Mouse (Mus musculus) stomach, postnatal 0 days (tissue): Measurements from ENCODE around the gene Rbm38. TPM values are rescaled to one million over a fixed set of nuclear protein-coding genes. Genes with fewer than 3 reads are reported as not detected.

Source experiments
- ATAC-seq: fragments of 200-750 bp; cut with Nextera tagmentation; 2 replicates; pipeline ENCODE4 v1.8.0; 2017; ENCODE audit not compliant: low FRiP score, low TSS enrichment
- DNase-seq: peaks from one replicate; pipeline ENCODE4 v3.0.0-alpha.2; 2016; ENCODE audit warnings: low spot score
- H3K27ac ChIP-seq: fragments of 300-500 bp; sonication (generic); replicated peaks from 2 replicates; pipeline ENCODE4 v1.5.1; 2014; ENCODE audit warnings: mild to moderate bottlenecking, control low read depth
- H3K27me3 ChIP-seq: fragments of 300-500 bp; sonication (generic); 2 replicates; pipeline ENCODE4 v1.6.1; 2014; ENCODE audit warnings: low read length; ENCODE audit not compliant: control insufficient read depth, insufficient read depth
- H3K36me3 ChIP-seq: fragments of 300-500 bp; sonication (generic); 2 replicates; pipeline ENCODE4 v1.6.1; 2014; ENCODE audit warnings: low read length, mixed read lengths; ENCODE audit not compliant: control insufficient read depth, insufficient read depth
- H3K4me1 ChIP-seq: fragments of 300-500 bp; sonication (generic); replicated peaks from 2 replicates; pipeline ENCODE4 v1.6.1; 2014; ENCODE audit warnings: antibody characterized with exemption; ENCODE audit not compliant: control insufficient read depth, insufficient read depth
- H3K4me2 ChIP-seq: fragments of 300-500 bp; sonication (generic); replicated peaks from 2 replicates; pipeline ENCODE4 v1.6.1; 2014; ENCODE audit warnings: low read depth, mild to moderate bottlenecking, control low read depth, moderate library complexity
- H3K4me3 ChIP-seq: fragments of 300-500 bp; sonication (generic); 2 replicates; pipeline ENCODE4 v1.5.1; 2014; ENCODE audit warnings: low read depth, low read length, control low read depth
- H3K9ac ChIP-seq: fragments of 300-500 bp; sonication (generic); 2 replicates; pipeline ENCODE4 v1.6.1; 2014; ENCODE audit warnings: mild to moderate bottlenecking, low read length, control low read depth, mixed read lengths
- H3K9me3 ChIP-seq: fragments of 300-500 bp; sonication (generic); 2 replicates; pipeline ENCODE4 v1.6.1; 2016; ENCODE audit warnings: low read length; ENCODE audit not compliant: control insufficient read depth
- CTCF ChIP-seq: IDR thresholded peaks from 2 replicates; pipeline ENCODE4 v1.5.1; 2016; ENCODE audit warnings: antibody characterized with exemption, low read depth, mild to moderate bottlenecking, moderate library complexity
- EP300 ChIP-seq: optimal IDR thresholded peaks from 2 replicates; pipeline ENCODE3; 2016; ENCODE audit warnings: antibody characterized with exemption
- WGBS: fragments of 180-500 bp; shearing (Covaris S2); extraction: QIAGEN DNeasy Blood & Tissue Kit; methylation state at CpG from one replicate; pipeline ENCODE4 v1.1.7; 2014; 5-methylcytosine and 5-hydroxymethylcytosine counted together
- polyA plus RNA-seq: library from polyadenylated mRNA; unstranded; fragments of >200 nt; fragmentation: Nextera tagmentation; extraction: Ambion mirVana; gene quantifications from 2 replicates; pipeline ENCODE4 v1.2.1, GENCODE M21; 2015

Rbm38 gene
- polyA plus RNA-seq, 1 experiment from 2014 or later: 24.9 TPM

DNA sequence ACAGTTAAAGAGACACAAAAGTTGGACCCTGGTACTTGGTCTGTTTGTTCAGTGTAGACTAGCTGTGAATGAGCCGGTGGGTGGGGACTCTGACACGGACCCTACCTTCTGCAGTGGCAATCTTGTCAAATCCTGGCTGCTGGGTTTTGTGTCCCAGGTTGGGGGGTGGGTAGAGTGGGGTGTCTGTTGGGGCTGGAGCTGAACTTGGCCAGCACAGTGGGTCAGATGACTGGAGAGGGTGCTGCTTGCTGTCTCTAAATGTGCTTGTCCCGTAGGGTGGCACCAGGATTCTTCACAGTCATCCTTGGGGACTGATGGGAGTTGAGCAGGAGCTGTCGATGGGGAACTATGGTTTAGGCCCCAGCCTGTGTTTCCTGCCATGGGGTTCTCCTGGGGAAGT lies 3.7 kb downstream of the Rbm38 start:
- Histone ChIP-seq H3K4me3 (peak overlapping the region; percentile 10; the same call in 1 of the 2 replicates), H3K4me2 (peak overlapping the region; percentile 95), H3K9me3 (no peaks in the 10 kb centered on the region), H3K9ac (no peak overlapping the region; the same call in 1 of the 2 replicates), H3K27me3 (no peaks in the 10 kb centered on the region), H3K36me3 (no peaks in the 10 kb centered on the region), H3K27ac (0 out of 2 replicates have a peak overlapping the region, but pooled peaks have one; percentile 0), H3K4me1 (peaks cover 10% of the 10 kb centered on the region)
- no peak for DNase-seq
- 68% methylated on average over 4 of the region's 4 CpGs for WGBS
- ATAC-seq: peak; percentile 21; the same call in 1 of the 2 replicates
- TF ChIP-seq EP300 (no peak), CTCF (no peak)

DNA sequence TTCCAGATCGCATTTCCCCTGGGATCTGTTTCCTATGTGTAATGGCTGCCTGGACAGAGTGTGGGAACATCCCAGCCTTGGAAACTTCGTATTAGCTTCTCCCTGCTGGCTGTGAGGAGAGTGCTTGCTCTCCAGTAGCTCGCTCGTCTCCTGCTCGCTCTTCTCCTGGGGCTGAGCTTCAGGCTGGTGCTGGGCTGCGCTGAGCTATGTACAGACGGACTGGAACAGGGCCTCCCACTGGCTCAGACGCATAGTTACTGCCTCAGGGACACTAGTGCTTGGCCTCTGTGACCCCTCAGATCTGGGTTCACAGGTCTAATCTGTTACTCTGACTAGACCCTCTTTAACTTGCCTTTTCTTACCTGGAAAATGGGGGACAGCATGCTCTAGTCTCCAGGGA lies 4.1 kb downstream of the Rbm38 start:
- Histone ChIP-seq H3K4me1 (peaks cover 10% of the 10 kb centered on the region), H3K9me3 (no peaks in the 10 kb centered on the region), H3K4me3 (peak overlapping the region; percentile 8; the same call in 1 of the 2 replicates), H3K27ac (0 out of 2 replicates have a peak overlapping the region, but pooled peaks have one; percentile 0), H3K4me2 (peak overlapping the region; percentile 95), H3K9ac (no peak overlapping the region; the same call in 1 of the 2 replicates), H3K36me3 (no peaks in the 10 kb centered on the region), H3K27me3 (no peaks in the 10 kb centered on the region)
- TF ChIP-seq EP300 (no peak), CTCF (no peak)
- 77% methylated on average over 8 of the region's 8 CpGs for WGBS
- no peak for ATAC-seq
- DNase-seq: no peak

DNA sequence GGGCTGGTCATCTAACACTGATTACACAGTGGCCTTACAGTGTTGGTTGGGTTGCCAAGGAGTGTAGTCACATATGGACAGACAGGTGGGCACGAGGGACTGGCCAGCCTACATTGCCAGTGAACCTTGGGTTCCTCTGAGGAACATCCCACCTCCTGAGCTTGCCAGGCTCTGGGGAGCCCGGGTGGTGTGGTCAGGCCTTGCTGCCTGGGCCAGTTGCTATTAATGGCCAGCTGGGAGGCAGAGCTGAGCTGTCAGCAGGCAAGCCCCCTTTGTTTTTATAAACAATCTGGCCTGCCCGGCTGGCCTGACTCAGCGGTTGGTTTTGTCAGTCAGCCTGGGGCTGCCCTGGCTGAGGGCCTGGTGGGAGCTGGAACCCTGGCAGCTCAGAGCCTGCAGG lies 4.6 kb downstream of the Rbm38 start:
- Histone ChIP-seq H3K9ac (peak overlapping the region; percentile 8; the same call in 1 of the 2 replicates), H3K9me3 (no peaks in the 10 kb centered on the region), H3K4me3 (no peak overlapping the region), H3K27me3 (no peaks in the 10 kb centered on the region), H3K27ac (no peak overlapping the region), H3K4me2 (peak overlapping the region; percentile 95), H3K36me3 (no peaks in the 10 kb centered on the region), H3K4me1 (peaks cover 6% of the 10 kb centered on the region)
- ATAC-seq (no peak), DNase-seq (no peak)
- 34% methylated on average over 4 of the region's 4 CpGs for WGBS
- TF ChIP-seq CTCF (peak; percentile 4; the same call in 1 of the 2 replicates), EP300 (no peak)

DNA sequence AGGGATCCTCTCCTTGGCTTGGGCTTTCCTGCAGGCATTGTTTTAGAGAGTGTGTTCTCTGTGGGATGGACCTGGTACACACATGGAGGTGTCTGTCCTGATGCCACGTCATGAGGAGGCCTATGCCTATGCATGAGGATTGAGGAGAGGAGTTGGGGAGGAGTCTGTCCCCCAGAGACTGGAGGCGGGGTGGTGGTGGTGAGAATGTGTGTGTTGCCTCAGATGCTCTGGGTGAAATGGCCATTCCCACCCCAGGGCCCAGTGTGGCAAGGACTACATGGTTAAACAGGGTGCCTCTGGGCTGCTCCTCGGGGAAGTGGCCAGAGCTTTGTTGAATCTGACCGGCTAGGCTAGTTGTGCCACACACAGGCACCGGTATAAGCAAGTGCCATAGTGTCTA lies 6.0 kb downstream of the Rbm38 start:
- no peaks in the 10 kb centered on the region for H3K27me3 ChIP-seq
- TF ChIP-seq CTCF: no peak
- TF ChIP-seq EP300: no peak
- H3K4me3 ChIP-seq: no peak overlapping the region
- WGBS: 55% methylated on average over 5 of the region's 5 CpGs
- no peak overlapping the region for H3K4me2 ChIP-seq
- peak overlapping the region; percentile 75 for H3K27ac ChIP-seq
- ATAC-seq: no peak
- no peak overlapping the region; the same call in 1 of the 2 replicates for H3K9ac ChIP-seq
- DNase-seq: no peak
- H3K36me3 ChIP-seq: no peaks in the 10 kb centered on the region
- peaks cover 6% of the 10 kb centered on the region for H3K4me1 ChIP-seq
- no peaks in the 10 kb centered on the region for H3K9me3 ChIP-seq

DNA sequence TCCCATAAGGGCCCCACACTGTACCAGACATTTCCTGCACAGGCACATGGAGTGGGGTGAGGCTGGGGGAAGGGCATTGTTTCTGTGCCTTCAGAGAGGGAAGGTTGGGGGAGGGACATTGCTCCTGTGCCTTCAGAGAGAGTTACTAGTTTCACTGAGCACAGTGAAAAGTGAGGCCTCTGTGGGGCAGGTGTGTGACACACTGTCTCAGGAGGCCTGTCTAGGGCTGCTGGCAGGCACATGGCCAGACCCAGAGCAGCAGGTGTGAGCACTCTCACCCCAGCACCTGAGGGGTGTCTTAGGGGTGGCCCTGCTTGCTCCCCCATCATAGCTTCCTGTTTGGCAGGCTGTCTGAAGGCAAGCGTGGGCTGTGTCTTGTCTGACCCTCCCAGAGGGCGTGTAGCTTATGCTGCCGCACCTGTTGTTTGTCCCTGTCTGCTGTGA lies 6.4 kb downstream of the Rbm38 start:
- ATAC-seq (peak; percentile 35), DNase-seq (peak; percentile 56)
- no peak overlapping the region; the same call in 1 of the 2 replicates for H3K4me2 ChIP-seq

DNA sequence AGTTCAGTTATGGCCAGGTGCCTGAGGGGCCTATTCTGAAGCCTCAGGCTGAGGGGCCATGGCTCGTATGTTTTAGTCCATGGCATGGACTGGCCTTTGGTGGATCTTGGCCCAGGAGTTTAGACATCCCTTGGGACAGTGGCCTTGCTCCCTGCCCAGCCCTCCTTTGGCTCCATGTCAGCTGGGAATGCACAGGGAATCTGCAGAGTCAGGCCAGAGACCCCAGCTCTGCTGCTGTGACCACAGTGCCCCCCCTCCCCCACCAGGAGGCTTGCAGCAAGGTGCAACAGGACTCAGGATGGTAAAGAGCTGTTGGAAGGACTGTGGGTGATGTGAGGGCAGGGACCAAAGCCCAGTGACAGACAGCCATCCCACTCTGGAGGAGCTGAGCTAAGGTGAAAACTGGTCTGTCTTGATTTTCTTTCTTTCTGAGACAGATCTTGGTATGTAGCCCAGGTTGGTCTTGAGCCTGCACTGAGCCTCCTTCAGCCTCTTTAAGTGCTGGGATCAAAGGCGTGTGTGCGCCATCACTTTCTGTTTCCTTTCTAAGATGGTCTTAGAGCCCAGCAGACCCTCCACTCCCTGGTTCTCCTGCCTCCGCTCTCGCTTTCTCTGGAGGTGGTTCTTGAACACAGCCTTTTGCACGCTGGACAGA lies 7.0 kb downstream of the Rbm38 start:
- H3K9ac ChIP-seq: no peak overlapping the region
- H3K36me3 ChIP-seq: no peaks in the 10 kb centered on the region; the same call in 1 of the 2 replicates
- H3K4me1 ChIP-seq: peaks cover 6% of the 10 kb centered on the region
- DNase-seq (no peak), ATAC-seq (no peak)
- no peaks in the 10 kb centered on the region for H3K9me3 ChIP-seq
- no peak overlapping the region; the same call in 1 of the 2 replicates for H3K4me2 ChIP-seq
- peak overlapping the region; percentile 75 for H3K27ac ChIP-seq
- no peaks in the 10 kb centered on the region for H3K27me3 ChIP-seq
- no peak for TF ChIP-seq EP300
- no peak overlapping the region for H3K4me3 ChIP-seq
- 74% methylated on average over 6 of the region's 6 CpGs for WGBS

More for the DNA sequence above, 6.4 kb downstream of the Rbm38 start:
- 42% methylated on average over 3 of the region's 3 CpGs for WGBS
- no peaks in the 10 kb centered on the region for H3K27me3 ChIP-seq
- H3K4me3 ChIP-seq: no peak overlapping the region
- peak overlapping the region; percentile 75 for H3K27ac ChIP-seq
- H3K36me3 ChIP-seq: no peaks in the 10 kb centered on the region
- H3K4me1 ChIP-seq: peaks cover 6% of the 10 kb centered on the region
- H3K9me3 ChIP-seq: no peaks in the 10 kb centered on the region
- TF ChIP-seq EP300: no peak
- no peak overlapping the region; the same call in 1 of the 2 replicates for H3K9ac ChIP-seq
